Mouse (Mus musculus): Measurements from ENCODE around the gene Plekhh3. TPM values are rescaled to one million over a fixed set of nuclear protein-coding genes. Genes with fewer than 3 reads are reported as not detected.
A peak's percentile ranks its signal among the peaks of the same experiment; 100 is the strongest.

Plekhh3 gene
- polyA plus RNA-seq (2015; fragmentation: Nextera tagmentation; extraction: Ambion mirVana), result 2.4 and 2.8 TPM in 2 replicates

- DNase-seq (ENCODE audit: low spot score), result peak; percentile 85
Measured at GRCm38 (mm10) chr11:101170811-101171610, at the start of gene Plekhh3. Gene Plekhh3, minus strand, starts transcription at chr11:101171351.

GRCm38 (mm10) chr11:101220853-101221252 lies 49.7 kb upstream of the Plekhh3 start:
- DNase-seq (ENCODE audit: low spot score), result no peak

- peak; percentile 73 for DNase-seq (ENCODE audit: low spot score)
Measured at GRCm38 (mm10) chr11:101218436-101219055, 47.4 kb upstream of the Plekhh3 start.

GRCm38 (mm10) chr11:101216936-101217335 lies 45.8 kb upstream of the Plekhh3 start:
- no peak for DNase-seq (ENCODE audit: low spot score)

GRCm38 (mm10) chr11:101211970-101212369 lies 40.8 kb upstream of the Plekhh3 start:
- peak; percentile 84 for DNase-seq (ENCODE audit: low spot score)

GRCm38 (mm10) chr11:101200986-101201385 lies 29.8 kb upstream of the Plekhh3 start:
- peak; percentile 92 for DNase-seq (ENCODE audit: low spot score)

GRCm38 (mm10) chr11:101199555-101199954 lies 28.4 kb upstream of the Plekhh3 start:
- DNase-seq (ENCODE audit: low spot score), result no peak

GRCm38 (mm10) chr11:101196175-101196574 lies 25.0 kb upstream of the Plekhh3 start:
- no peak for DNase-seq (ENCODE audit: low spot score)

- DNase-seq (ENCODE audit: low spot score), result no peak
Measured at GRCm38 (mm10) chr11:101195571-101195970, 24.4 kb upstream of the Plekhh3 start.

- DNase-seq (ENCODE audit: low spot score), result no peak
Measured at GRCm38 (mm10) chr11:101195101-101195500, 23.9 kb upstream of the Plekhh3 start.

GRCm38 (mm10) chr11:101194643-101195042 lies 23.5 kb upstream of the Plekhh3 start:
- peak; percentile 31 for DNase-seq (ENCODE audit: low spot score)

GRCm38 (mm10) chr11:101194137-101194536 lies 23.0 kb upstream of the Plekhh3 start:
- DNase-seq (ENCODE audit: low spot score), result no peak

GRCm38 (mm10) chr11:101193076-101193475 lies 21.9 kb upstream of the Plekhh3 start:
- DNase-seq (ENCODE audit: low spot score), result no peak

- DNase-seq (ENCODE audit: low spot score), result no peak
Measured at GRCm38 (mm10) chr11:101192646-101193045, 21.5 kb upstream of the Plekhh3 start.

GRCm38 (mm10) chr11:101191919-101192470 lies 20.8 kb upstream of the Plekhh3 start:
- DNase-seq (ENCODE audit: low spot score), result no peak

- no peak for DNase-seq (ENCODE audit: low spot score)
Measured at GRCm38 (mm10) chr11:101190913-101191907, 20.1 kb upstream of the Plekhh3 start.

GRCm38 (mm10) chr11:101190181-101190912 lies 19.2 kb upstream of the Plekhh3 start:
- DNase-seq (ENCODE audit: low spot score), result no peak

- no peak for DNase-seq (ENCODE audit: low spot score)
Measured at GRCm38 (mm10) chr11:101189495-101190180, 18.5 kb upstream of the Plekhh3 start.

GRCm38 (mm10) chr11:101188166-101188805 lies 17.1 kb upstream of the Plekhh3 start:
- no peak for DNase-seq (ENCODE audit: low spot score)

All from thymus, postnatal 0 days (tissue).